Mouse (Mus musculus) small intestine, adult 2 months (tissue): Measurements from ENCODE around the gene Gm34653. TPM values are rescaled to one million over a fixed set of nuclear protein-coding genes. Genes with fewer than 3 reads are reported as not detected.

Source experiments
- H3K27ac ChIP-seq: fragments of 200-500 bp; 2 replicates; pipeline ENCODE4 v1.5.1; 2012; ENCODE audit warnings: low read depth, low read length, control low read depth, inconsistent platforms; ENCODE audit not compliant: insufficient read depth
- H3K27me3 ChIP-seq: fragments of 200-500 bp; 2 replicates; pipeline ENCODE4 v1.6.1; 2012; ENCODE audit warnings: mild to moderate bottlenecking, moderate library complexity, low read length, inconsistent platforms; ENCODE audit not compliant: control insufficient read depth, insufficient read depth
- H3K36me3 ChIP-seq: fragments of 200-500 bp; 2 replicates; pipeline ENCODE4 v1.6.1; 2012; ENCODE audit warnings: mild to moderate bottlenecking, low read length, control low read depth, inconsistent platforms; ENCODE audit not compliant: control insufficient read depth, insufficient read depth
- H3K4me1 ChIP-seq: fragments of 200-500 bp; 2 replicates; pipeline ENCODE4 v1.6.1; 2012; ENCODE audit warnings: low read length, inconsistent platforms, mixed read lengths; ENCODE audit not compliant: control insufficient read depth, insufficient read depth, insufficient read length
- H3K4me3 ChIP-seq: fragments of 200-500 bp; 2 replicates; pipeline ENCODE4 v1.5.1; 2012; ENCODE audit warnings: low read depth, mild to moderate bottlenecking, control low read depth, inconsistent platforms, low read length, moderate library complexity
- CTCF ChIP-seq: fragments of 200-500 bp; IDR thresholded peaks from 2 replicates; pipeline ENCODE4 v1.5.1; 2012; ENCODE audit warnings: low read depth, mild to moderate bottlenecking, control low read depth, inconsistent platforms, low read length, moderate library complexity, mixed read lengths; ENCODE audit not compliant: insufficient replicate concordance, insufficient read length; ENCODE audit errors: extremely low read depth
- POLR2A ChIP-seq: fragments of 200-500 bp; IDR thresholded peaks from 2 replicates; pipeline ENCODE4 v1.6.1; 2012; ENCODE audit warnings: low read depth, mild to moderate bottlenecking, control low read depth, inconsistent platforms, low read length, moderate library complexity
- WGBS: fragments of 180-500 bp; shearing (Covaris S2); methylation state at CpG from one replicate; pipeline ENCODE4 v1.1.7; 2018; 5-methylcytosine and 5-hydroxymethylcytosine counted together
- polyA plus RNA-seq: library from polyadenylated mRNA; depleted of rRNA; stranded (reverse); fragments of >200 nt; gene quantifications from 2 replicates; pipeline ENCODE4 v1.2.3, GENCODE M21; 2012

Gene Gm34653
- polyA plus RNA-seq, 1 experiment = not detected

GRCm38 (mm10) chr2:34841706-34842105 lies 8.9 kb downstream of the Gm34653 start:
- Histone ChIP-seq H3K27ac (no peak overlapping the region), H3K4me3 (no peak overlapping the region), H3K36me3 (no peaks in the 10 kb centered on the region), H3K27me3 (no peaks in the 10 kb centered on the region), H3K4me1 (no peaks in the 10 kb centered on the region)
- no peak for TF ChIP-seq CTCF
- no peak for TF ChIP-seq POLR2A
- WGBS = 84% methylated on average over 8 of the region's 8 CpGs

GRCm38 (mm10) chr2:34843211-34843939 lies 10.6 kb downstream of the Gm34653 start:
- WGBS = 67% methylated on average over 11 of the region's 11 CpGs
- H3K27me3 ChIP-seq = no peaks in the 10 kb centered on the region
- H3K36me3 ChIP-seq = no peaks in the 10 kb centered on the region
- H3K4me1 ChIP-seq = no peaks in the 10 kb centered on the region
- no peak for TF ChIP-seq POLR2A
- no peak for TF ChIP-seq CTCF
- H3K4me3 ChIP-seq = no peak overlapping the region
- no peak overlapping the region for H3K27ac ChIP-seq

DNA sequence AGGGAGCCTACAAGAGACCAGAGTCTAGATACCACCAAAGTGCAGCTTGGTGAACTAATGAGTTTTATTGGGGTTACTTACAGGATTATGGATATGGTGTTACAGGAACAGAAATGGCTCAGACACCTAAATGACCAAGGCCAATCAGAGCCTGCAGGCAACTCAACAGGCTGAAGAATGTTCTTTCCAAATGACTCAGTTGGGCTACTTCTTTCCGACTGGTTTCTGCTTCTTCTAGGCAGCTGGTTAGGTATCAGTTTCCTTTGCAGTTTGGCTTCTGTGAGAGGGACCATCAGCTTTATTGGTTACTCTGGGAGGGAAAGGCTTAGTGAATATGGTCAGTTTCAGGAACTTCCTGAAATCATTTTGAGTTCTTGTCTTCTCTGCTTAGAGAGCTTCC lies 14.9 kb downstream of the Gm34653 start:
- TF ChIP-seq CTCF (no peak), POLR2A (no peak)
- Histone ChIP-seq H3K4me1 (no peaks in the 10 kb centered on the region), H3K27me3 (no peaks in the 10 kb centered on the region), H3K4me3 (no peak overlapping the region), H3K36me3 (peaks cover 12% of the 10 kb centered on the region), H3K27ac (no peak overlapping the region)
- 84% methylated on average over 1 of the region's 1 CpGs for WGBS

DNA sequence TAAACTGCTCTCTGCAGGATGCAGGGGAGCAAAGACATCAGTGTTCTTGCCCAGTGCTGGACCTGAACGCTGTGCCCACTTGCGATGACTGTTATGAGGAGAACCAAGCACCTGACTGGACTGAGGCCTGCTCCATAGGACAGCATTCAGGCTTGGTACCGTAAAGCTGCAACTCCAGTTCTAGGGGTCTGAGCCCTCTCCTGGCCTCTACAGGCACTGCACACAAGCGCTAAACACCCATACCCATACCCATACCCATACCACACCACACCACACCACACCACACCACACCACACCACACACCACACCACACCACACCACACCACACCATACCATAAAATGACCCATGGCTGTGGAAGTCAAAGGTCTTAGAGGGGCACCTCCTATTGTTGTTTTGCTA lies 22.5 kb downstream of the Gm34653 start:
- WGBS = 93% methylated on average over 4 of the region's 4 CpGs
- peaks cover 73% of the 10 kb centered on the region for H3K36me3 ChIP-seq
- H3K27ac ChIP-seq = no peak overlapping the region
- H3K4me3 ChIP-seq = no peak overlapping the region
- no peak for TF ChIP-seq CTCF
- TF ChIP-seq POLR2A = no peak
- H3K4me1 ChIP-seq = no peaks in the 10 kb centered on the region
- H3K27me3 ChIP-seq = no peaks in the 10 kb centered on the region

DNA sequence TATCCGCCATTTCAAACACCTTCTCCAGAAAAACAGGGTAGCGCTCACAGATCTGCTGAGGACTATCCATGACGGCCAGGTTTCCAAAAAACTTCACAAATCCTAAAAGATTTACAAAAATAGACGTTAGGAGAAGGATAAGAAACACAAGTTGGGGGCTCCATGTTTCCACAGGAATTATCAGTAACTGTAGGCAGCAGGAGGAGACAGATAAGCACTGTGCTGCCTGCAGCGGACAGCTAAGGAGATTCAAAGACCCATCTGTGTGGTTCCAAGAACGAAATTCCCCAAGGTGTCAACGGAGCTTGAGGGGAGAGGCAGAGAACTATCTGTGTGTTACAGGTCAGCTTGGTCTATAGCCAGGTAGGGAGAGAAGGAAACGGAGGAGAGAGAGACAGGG lies 24.9 kb downstream of the Gm34653 start:
- H3K27me3 ChIP-seq = no peaks in the 10 kb centered on the region
- WGBS = 91% methylated on average over 8 of the region's 8 CpGs
- H3K4me1 ChIP-seq = no peaks in the 10 kb centered on the region
- TF ChIP-seq POLR2A = no peak
- TF ChIP-seq CTCF = no peak
- H3K36me3 ChIP-seq = peaks cover 69% of the 10 kb centered on the region
- H3K27ac ChIP-seq = no peak overlapping the region
- no peak overlapping the region for H3K4me3 ChIP-seq

- 37% methylated on average over 5 of the region's 5 CpGs for WGBS
- Histone ChIP-seq H3K27ac (no peak overlapping the region), H3K36me3 (peaks cover 10% of the 10 kb centered on the region), H3K4me1 (peaks cover 5% of the 10 kb centered on the region; the same call in 1 of the 2 replicates), H3K4me3 (no peak overlapping the region), H3K27me3 (no peaks in the 10 kb centered on the region)
- no peak for TF ChIP-seq CTCF
- no peak for TF ChIP-seq POLR2A
Measured at GRCm38 (mm10) chr2:34869680-34870079, 36.9 kb downstream of the Gm34653 start.

- H3K4me3 ChIP-seq = peak overlapping the region; percentile 95
- no peaks in the 10 kb centered on the region for H3K27me3 ChIP-seq
- TF ChIP-seq POLR2A (peak; percentile 95), CTCF (no peak)
- H3K36me3 ChIP-seq = peaks cover under 1% of the 10 kb centered on the region; the same call in 1 of the 2 replicates
- WGBS = under 1% methylated on average over 67 of the region's 67 CpGs
- H3K4me1 ChIP-seq = peaks cover 5% of the 10 kb centered on the region; the same call in 1 of the 2 replicates
- peak overlapping the region; percentile 91 for H3K27ac ChIP-seq
Measured at GRCm38 (mm10) chr2:34870520-34871474, 38.0 kb downstream of the Gm34653 start.
